Mouse (Mus musculus) Muller cell, postnatal 12 days (primary cell): ENCODE measurements around the gene Sirt4.
A peak's percentile ranks its signal among the peaks of the same experiment; 100 is the strongest.

Experiments used
- DNase-seq: peaks from one replicate; pipeline ENCODE4 v3.0.0-alpha.2; 2015; ENCODE audit errors: inconsistent ontology term

Gene Sirt4

GRCm38 (mm10) chr5:115491771-115492322 lies 7.3 kb upstream of the Sirt4 start:
- DNase-seq, result peak; percentile 96

GRCm38 (mm10) chr5:115491076-115491475 lies 6.6 kb upstream of the Sirt4 start:
- DNase-seq, result peak; percentile 55

- DNase-seq, result no peak
Measured at GRCm38 (mm10) chr5:115490638-115491000, 6.1 kb upstream of the Sirt4 start.

GRCm38 (mm10) chr5:115489699-115490637 lies 5.4 kb upstream of the Sirt4 start:
- peak; percentile 98 for DNase-seq

- DNase-seq, result peak; percentile 90
Measured at GRCm38 (mm10) chr5:115488841-115489698, 4.5 kb upstream of the Sirt4 start.

- no peak for DNase-seq
Measured at GRCm38 (mm10) chr5:115487942-115488580, 3.5 kb upstream of the Sirt4 start.

GRCm38 (mm10) chr5:115487353-115487752 lies 2.8 kb upstream of the Sirt4 start:
- no peak for DNase-seq

GRCm38 (mm10) chr5:115486726-115487125 lies 2.2 kb upstream of the Sirt4 start:
- DNase-seq, result no peak

GRCm38 (mm10) chr5:115485489-115486205 lies 1.1 kb upstream of the Sirt4 start:
- no peak for DNase-seq

- no peak for DNase-seq
Measured at GRCm38 (mm10) chr5:115484996-115485395, 471 bp upstream of the Sirt4 start.

GRCm38 (mm10) chr5:115483385-115483784 lies 1.1 kb downstream of the Sirt4 start:
- no peak for DNase-seq

- DNase-seq, result peak; percentile 55
Measured at GRCm38 (mm10) chr5:115482390-115483265, 1.9 kb downstream of the Sirt4 start.

- no peak for DNase-seq
Measured at GRCm38 (mm10) chr5:115480101-115480500, 4.4 kb downstream of the Sirt4 start.

GRCm38 (mm10) chr5:115479561-115479960 lies 5.0 kb downstream of the Sirt4 start:
- DNase-seq, result no peak

GRCm38 (mm10) chr5:115476107-115476727 lies 8.3 kb downstream of the Sirt4 start:
- no peak for DNase-seq

- peak; percentile 68 for DNase-seq
Measured at GRCm38 (mm10) chr5:115475337-115476106, 9.0 kb downstream of the Sirt4 start.

GRCm38 (mm10) chr5:115474174-115474828 lies 10.2 kb downstream of the Sirt4 start:
- no peak for DNase-seq

- DNase-seq, result no peak
Measured at GRCm38 (mm10) chr5:115473191-115473590, 11.3 kb downstream of the Sirt4 start.
